Mouse (Mus musculus): ENCODE results near the gene 1700057G04Rik. TPM values are rescaled to one million over a fixed set of nuclear protein-coding genes. Genes with fewer than 3 reads are reported as not detected.

1700057G04Rik gene
- not detected in 2 replicates for polyA plus RNA-seq (2012; rRNA removed)
- polyA plus RNA-seq (2014; fragmentation: Nextera tagmentation; extraction: Ambion mirVana): not detected in 2 replicates

- Histone ChIP-seq H3K9ac (replicated peaks) (no peak within 1 kb of the TSS), H3K9me3 (ENCODE audit: control insufficient read depth, low read length) (no peaks in the 10 kb centered on the region), H3K27ac (no peak within 1 kb of the TSS), H3K4me3 (ENCODE audit: insufficient read depth in 1 of 2, low read depth in 2 of 2, low read length in 2 of 2) (no peak within 1 kb of the TSS), H3K27me3 (ENCODE audit: control insufficient read depth, insufficient read depth, low read length) (no peaks in the 10 kb centered on the region), H3K4me2 (ENCODE audit: low read depth) (no peak within 1 kb of the TSS), H3K4me1 (replicated peaks; ENCODE audit: control insufficient read depth in 2 of 2, insufficient read depth in 2 of 2, low read length in 1 of 2) (no peaks in the 10 kb centered on the region), H3K36me3 (replicated peaks; ENCODE audit: control insufficient read depth, insufficient read depth, low read depth) (no peaks in the 10 kb centered on the region)
- no peak for DNase-seq (ENCODE audit: low read depth in 3 of 3, low spot score in 3 of 3)
- no peak for ATAC-seq (ENCODE audit: insufficient read depth)
- 65% methylated on average over 1 of the region's 1 CpGs for WGBS (ENCODE audit: insufficient replicate concordance)
- TF ChIP-seq EP300 (IDR thresholded peaks at IDR 0.05; ENCODE audit: low read depth): no peak
- TF ChIP-seq CTCF (IDR thresholded peaks at IDR 0.05; ENCODE audit: low read depth): no peak
These were observed at the start of gene 1700057G04Rik for GRCm38 (mm10) chr9:92309077-92309476. Gene 1700057G04Rik, plus strand, starts transcription at chr9:92309377.

GRCm38 (mm10) chr9:92260481-92261159 lies 48.6 kb upstream of the 1700057G04Rik start:
- Histone ChIP-seq H3K9me3 (ENCODE audit: control insufficient read depth, low read length) (no peaks in the 10 kb centered on the region), H3K4me3 (ENCODE audit: insufficient read depth in 1 of 2, low read depth in 2 of 2, low read length in 2 of 2) (no peak overlapping the region), H3K4me2 (ENCODE audit: low read depth) (no peak overlapping the region), H3K9ac (replicated peaks) (no peak overlapping the region), H3K4me1 (replicated peaks; ENCODE audit: control insufficient read depth in 2 of 2, insufficient read depth in 2 of 2, low read length in 1 of 2) (0 out of 4 replicates have a peak, but pooled peaks cover 0 to 1% of the 10 kb centered on the region in 2 experiments), H3K36me3 (replicated peaks; ENCODE audit: control insufficient read depth, insufficient read depth, low read depth) (no peaks in the 10 kb centered on the region), H3K27ac (no peak overlapping the region), H3K27me3 (ENCODE audit: control insufficient read depth, insufficient read depth, low read length) (no peaks in the 10 kb centered on the region)
- ATAC-seq (ENCODE audit: insufficient read depth): no peak
- no peak for TF ChIP-seq CTCF (IDR thresholded peaks at IDR 0.05; ENCODE audit: low read depth)
- no peak for TF ChIP-seq EP300 (IDR thresholded peaks at IDR 0.05; ENCODE audit: low read depth)
- DNase-seq (ENCODE audit: low read depth in 3 of 3, low spot score in 3 of 3): no peak
- 42% methylated on average over 7 of the region's 7 CpGs for whole genome bisulfite sequencing (ENCODE audit: insufficient replicate concordance)

- Histone ChIP-seq H3K27me3 (ENCODE audit: control insufficient read depth, insufficient read depth, low read length) (no peaks in the 10 kb centered on the region), H3K27ac (no peak overlapping the region), H3K4me1 (replicated peaks; ENCODE audit: control insufficient read depth in 2 of 2, insufficient read depth in 2 of 2, low read length in 1 of 2) (peaks cover 0 to 13% of the 10 kb centered on the region in 2 experiments; a peak in 1 of 4 replicates), H3K36me3 (replicated peaks; ENCODE audit: control insufficient read depth, insufficient read depth, low read depth) (no peaks in the 10 kb centered on the region; the same call in 1 of the 2 replicates), H3K4me2 (ENCODE audit: low read depth) (peak overlapping the region; percentile 36), H3K9ac (replicated peaks) (no peak overlapping the region), H3K4me3 (ENCODE audit: insufficient read depth in 1 of 2, low read depth in 2 of 2, low read length in 2 of 2) (0 out of 4 replicates have a peak overlapping the region, but pooled peaks of 1 of the 2 experiments have one; percentile 2), H3K9me3 (ENCODE audit: control insufficient read depth, low read length) (no peaks in the 10 kb centered on the region)
- ATAC-seq (ENCODE audit: insufficient read depth): peak; percentile 40; the same call in 1 of the 2 replicates
- WGBS (ENCODE audit: insufficient replicate concordance): 52% methylated on average over 4 of the region's 4 CpGs
- TF ChIP-seq CTCF (IDR thresholded peaks at IDR 0.05; ENCODE audit: low read depth): no peak
- no peak for TF ChIP-seq EP300 (IDR thresholded peaks at IDR 0.05; ENCODE audit: low read depth)
- DNase-seq (ENCODE audit: low read depth in 3 of 3, low spot score in 3 of 3): no peak
These were observed 43.5 kb upstream of the 1700057G04Rik start for GRCm38 (mm10) chr9:92265719-92266118.

- Histone ChIP-seq H3K9me3 (ENCODE audit: control insufficient read depth, low read length) (no peaks in the 10 kb centered on the region), H3K4me2 (ENCODE audit: low read depth) (no peak overlapping the region), H3K27ac (no peak overlapping the region), H3K27me3 (ENCODE audit: control insufficient read depth, insufficient read depth, low read length) (no peaks in the 10 kb centered on the region), H3K36me3 (replicated peaks; ENCODE audit: control insufficient read depth, insufficient read depth, low read depth) (no peaks in the 10 kb centered on the region; the same call in 1 of the 2 replicates), H3K9ac (replicated peaks) (no peak overlapping the region), H3K4me1 (replicated peaks; ENCODE audit: control insufficient read depth in 2 of 2, insufficient read depth in 2 of 2, low read length in 1 of 2) (peaks cover 0 to 16% of the 10 kb centered on the region in 2 experiments; a peak in 1 of 4 replicates), H3K4me3 (ENCODE audit: insufficient read depth in 1 of 2, low read depth in 2 of 2, low read length in 2 of 2) (no peak overlapping the region)
- WGBS (ENCODE audit: insufficient replicate concordance): 67% methylated on average over 8 of the region's 8 CpGs
- TF ChIP-seq CTCF (IDR thresholded peaks at IDR 0.05; ENCODE audit: low read depth): no peak
- no peak for TF ChIP-seq EP300 (IDR thresholded peaks at IDR 0.05; ENCODE audit: low read depth)
- ATAC-seq (ENCODE audit: insufficient read depth): 0 out of 2 replicates have a peak, but pooled peaks have one; percentile 22
- no peak for DNase-seq (ENCODE audit: low read depth in 3 of 3, low spot score in 3 of 3)
These were observed 42.5 kb upstream of the 1700057G04Rik start for GRCm38 (mm10) chr9:92266558-92267171.

- Histone ChIP-seq H3K4me2 (ENCODE audit: low read depth) (no peak overlapping the region), H3K27me3 (ENCODE audit: control insufficient read depth, insufficient read depth, low read length) (no peaks in the 10 kb centered on the region), H3K9me3 (ENCODE audit: control insufficient read depth, low read length) (no peaks in the 10 kb centered on the region), H3K27ac (no peak overlapping the region), H3K9ac (replicated peaks) (no peak overlapping the region), H3K4me3 (ENCODE audit: insufficient read depth in 1 of 2, low read depth in 2 of 2, low read length in 2 of 2) (no peak overlapping the region), H3K4me1 (replicated peaks; ENCODE audit: control insufficient read depth in 2 of 2, insufficient read depth in 2 of 2, low read length in 1 of 2) (peaks cover 0 to 16% of the 10 kb centered on the region in 2 experiments; a peak in 1 of 4 replicates), H3K36me3 (replicated peaks; ENCODE audit: control insufficient read depth, insufficient read depth, low read depth) (no peaks in the 10 kb centered on the region; the same call in 1 of the 2 replicates)
- WGBS (ENCODE audit: insufficient replicate concordance): 72% methylated on average over 1 of the region's 1 CpGs
- DNase-seq (ENCODE audit: low read depth in 3 of 3, low spot score in 3 of 3) (no peak), ATAC-seq (ENCODE audit: insufficient read depth) (no peak)
- no peak for TF ChIP-seq CTCF (IDR thresholded peaks at IDR 0.05; ENCODE audit: low read depth)
- TF ChIP-seq EP300 (IDR thresholded peaks at IDR 0.05; ENCODE audit: low read depth): no peak
These were observed 41.4 kb upstream of the 1700057G04Rik start for GRCm38 (mm10) chr9:92267732-92268131.
